Mouse (Mus musculus) midbrain, embryonic 16.5 days (tissue): ENCODE results near the gene Scrn3. TPM values are rescaled to one million over a fixed set of nuclear protein-coding genes. Genes with fewer than 3 reads are reported as not detected.
A peak's percentile ranks its signal among the peaks of the same experiment; 100 is the strongest.

Experiments
- ATAC-seq: fragments of 200-750 bp; cut with Nextera tagmentation; 2 replicates; pipeline ENCODE4 v1.8.0; 2017; ENCODE audit warnings: moderate TSS enrichment
- H3K27ac ChIP-seq: fragments of 300-500 bp; sonication (generic); 2 replicates; pipeline ENCODE4 v1.5.1; 2014; ENCODE audit warnings: mild to moderate bottlenecking, low read length, mixed read lengths
- H3K27me3 ChIP-seq: fragments of 300-500 bp; sonication (generic); 2 replicates; pipeline ENCODE4 v1.6.1; 2014; ENCODE audit warnings: low read depth, low read length, mixed read lengths; ENCODE audit not compliant: control insufficient read depth, insufficient read depth
- H3K36me3 ChIP-seq: fragments of 300-500 bp; sonication (generic); 2 replicates; pipeline ENCODE4 v1.6.1; 2014; ENCODE audit warnings: mild to moderate bottlenecking, low read length, moderate library complexity, mixed read lengths; ENCODE audit not compliant: control insufficient read depth, insufficient read depth
- H3K4me1 ChIP-seq: fragments of 300-500 bp; sonication (generic); 2 replicates; pipeline ENCODE4 v1.6.1; 2014; ENCODE audit warnings: mild to moderate bottlenecking, low read length, mixed read lengths; ENCODE audit not compliant: control insufficient read depth, insufficient read depth
- H3K4me2 ChIP-seq: fragments of 300-500 bp; sonication (generic); 2 replicates; pipeline ENCODE4 v1.6.1; 2014; ENCODE audit warnings: mild to moderate bottlenecking, low read length, mixed read lengths
- H3K4me3 ChIP-seq: fragments of 300-500 bp; sonication (generic); 2 replicates; pipeline ENCODE4 v1.5.1; 2014; ENCODE audit warnings: low read depth, mild to moderate bottlenecking, low read length, moderate library complexity, mixed read lengths
- H3K9ac ChIP-seq: fragments of 300-500 bp; sonication (generic); 2 replicates; pipeline ENCODE4 v1.6.1; 2014; ENCODE audit warnings: low read depth, low read length, mixed read lengths
- H3K9me3 ChIP-seq: fragments of 300-500 bp; sonication (generic); replicated peaks from 2 replicates; pipeline ENCODE4 v1.6.1; 2014; ENCODE audit warnings: mild to moderate bottlenecking, low read length, mixed read lengths; ENCODE audit not compliant: control insufficient read depth, poor library complexity, severe bottlenecking
- WGBS: fragments of 180-500 bp; shearing (Covaris S2); extraction: QIAGEN DNeasy Blood & Tissue Kit; methylation state at CpG from one replicate; pipeline ENCODE4 v1.1.7; 2014; 5-methylcytosine and 5-hydroxymethylcytosine counted together
- polyA plus RNA-seq: library from polyadenylated mRNA; unstranded; fragments of >200 nt; fragmentation: Nextera tagmentation; extraction: Ambion mirVana; gene quantifications from 2 replicates; pipeline ENCODE4 v1.2.1, GENCODE M21; 2015

Scrn3 gene
- 6.7 and 8.1 TPM in 2 replicates for polyA plus RNA-seq

DNA sequence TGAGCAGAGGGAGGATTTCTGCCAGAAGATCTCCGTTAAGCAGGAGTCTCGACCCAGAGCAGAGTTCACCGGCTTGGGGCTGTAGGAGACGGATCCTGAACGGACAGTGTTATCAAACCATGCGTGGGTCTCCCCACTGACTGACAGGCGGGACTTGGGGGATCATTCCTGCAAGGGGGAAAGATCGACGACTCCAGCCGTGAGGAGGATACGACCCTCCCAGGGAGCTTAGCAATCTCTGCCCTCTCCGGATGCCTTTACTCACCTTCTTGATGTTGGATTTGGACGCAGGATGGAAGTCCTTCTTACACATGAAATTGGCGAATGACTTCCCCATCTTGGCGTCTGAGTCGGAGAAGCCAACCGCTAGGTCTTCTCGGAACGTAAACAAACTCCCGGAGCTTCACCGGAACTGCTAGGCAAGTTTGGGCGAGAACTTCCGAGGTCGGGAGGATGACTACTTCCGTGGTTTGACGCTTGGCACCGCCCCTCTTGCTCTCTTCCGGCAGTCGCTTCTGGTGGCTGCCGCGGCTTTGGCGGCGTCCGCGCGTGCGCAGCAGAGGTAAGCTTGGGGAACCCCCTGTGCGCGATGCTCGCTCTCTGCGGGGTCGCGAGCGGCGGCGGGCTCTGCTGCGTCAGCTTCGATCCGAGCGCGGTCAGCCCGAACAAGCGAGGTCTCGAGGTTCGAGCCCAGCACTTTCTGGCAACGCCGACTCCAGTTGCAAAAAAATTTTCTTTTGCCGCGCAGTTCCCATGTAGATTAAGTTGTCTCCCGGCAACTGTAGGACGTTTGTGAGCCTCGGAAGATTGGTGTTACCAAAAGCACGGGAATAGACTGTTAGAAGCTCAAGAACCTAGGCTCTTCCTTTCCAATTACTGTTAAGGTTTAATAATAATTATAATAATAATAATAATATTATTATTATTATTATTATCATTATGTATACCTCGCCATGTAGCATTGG, at the start of gene Scrn3, which contains the start of gene Cir1:
Scrn3 (plus strand) TSS at position 450 of the 965 bp plus-strand sequence.
Cir1 (minus strand) TSS at position 550 of the 965 bp plus-strand sequence.
- Histone ChIP-seq H3K9me3 (no peaks in the 10 kb centered on the region), H3K27me3 (no peaks in the 10 kb centered on the region), H3K4me1 (peaks cover 13% of the 10 kb centered on the region), H3K4me3 (peak within 1 kb of the TSS; percentile 84), H3K4me2 (peak within 1 kb of the TSS; percentile 95), H3K9ac (peak within 1 kb of the TSS; percentile 75), H3K27ac (peak within 1 kb of the TSS; percentile 74), H3K36me3 (peaks cover 10% of the 10 kb centered on the region)
- under 1% methylated on average over 64 of the region's 64 CpGs for WGBS
- ATAC-seq = peak; percentile 97

DNA sequence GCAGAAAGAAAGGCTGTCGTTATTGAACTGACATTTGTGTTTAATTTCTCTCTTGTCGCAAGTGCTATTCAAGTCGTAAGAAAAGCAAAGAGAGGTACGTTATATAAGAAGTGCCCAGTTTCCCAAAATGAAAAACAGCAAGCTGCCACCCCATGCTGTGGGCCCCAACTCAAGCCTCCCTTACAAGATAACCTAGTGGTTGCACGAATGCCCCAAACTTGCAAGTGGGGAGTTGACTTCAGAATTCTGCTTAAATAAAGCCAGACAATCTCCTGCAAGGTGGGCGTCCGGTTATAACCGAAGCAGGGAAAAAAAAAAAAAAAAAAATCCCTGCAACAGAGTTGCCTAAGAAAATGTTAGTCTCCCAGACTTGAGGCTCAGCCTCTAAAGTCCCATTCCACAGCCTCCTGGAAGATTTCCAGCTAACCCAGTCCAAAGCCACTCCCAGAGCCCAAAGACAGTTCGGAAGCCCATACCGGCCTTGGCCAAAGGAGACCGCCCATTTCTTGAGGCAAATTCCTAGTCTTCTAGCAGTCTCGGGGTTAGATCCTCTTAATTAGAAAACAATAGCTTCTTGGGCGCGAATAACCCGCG, 49.1 kb upstream of the Scrn3 start:
- H3K36me3 ChIP-seq = no peaks in the 10 kb centered on the region
- peak overlapping the region; percentile 53 for H3K4me2 ChIP-seq
- peak overlapping the region; percentile 20; the same call in 1 of the 2 replicates for H3K9ac ChIP-seq
- no peak overlapping the region for H3K27ac ChIP-seq
- H3K4me3 ChIP-seq = peak overlapping the region; percentile 27
- peaks cover 47% of the 10 kb centered on the region for H3K27me3 ChIP-seq
- 7% methylated on average over 16 of the region's 16 CpGs for WGBS
- H3K4me1 ChIP-seq = peaks cover 13% of the 10 kb centered on the region
- H3K9me3 ChIP-seq = no peaks in the 10 kb centered on the region
- ATAC-seq = no peak

DNA sequence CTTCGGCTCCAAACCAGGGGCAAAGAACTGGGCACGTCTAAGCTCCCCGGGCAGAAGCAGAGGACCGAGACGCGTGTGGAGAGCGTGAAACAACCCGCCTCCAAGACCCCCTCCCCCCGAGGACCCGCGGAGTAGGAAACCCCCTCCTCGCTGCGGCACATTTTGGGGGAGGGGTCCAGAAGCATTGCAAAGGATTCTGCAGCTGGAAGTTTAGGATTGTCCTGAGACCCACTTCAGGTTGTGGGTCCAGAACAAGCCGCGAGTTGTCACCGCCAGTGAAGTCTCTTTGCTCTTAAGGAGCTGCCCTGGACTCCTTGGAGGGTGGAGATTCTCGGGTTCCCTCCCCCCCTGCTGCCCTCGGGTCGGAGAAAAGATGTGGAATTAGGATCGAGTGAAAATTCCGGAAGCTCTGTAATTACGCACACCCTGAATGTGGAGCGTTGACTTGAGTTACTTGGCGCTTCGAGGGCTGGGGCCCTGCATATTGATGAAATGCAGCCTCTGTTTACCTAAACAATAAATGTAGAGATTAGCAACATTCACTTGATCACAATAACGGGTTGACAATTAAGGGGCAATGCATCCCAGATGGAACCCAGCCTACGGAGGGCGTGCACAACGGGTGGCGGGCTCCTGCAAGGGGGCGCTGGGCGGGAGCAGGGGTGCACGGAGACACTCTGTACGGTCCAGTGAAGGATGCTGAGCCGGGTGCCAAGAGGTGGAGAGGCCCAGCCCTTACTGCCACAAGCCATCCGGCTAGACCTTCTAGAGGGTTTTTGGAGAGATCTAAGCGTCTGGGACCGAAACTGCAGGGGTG, 48.4 kb upstream of the Scrn3 start:
- H3K36me3 ChIP-seq = no peaks in the 10 kb centered on the region
- no peak overlapping the region for H3K27ac ChIP-seq
- H3K27me3 ChIP-seq = peaks cover 50% of the 10 kb centered on the region
- H3K4me1 ChIP-seq = peaks cover 13% of the 10 kb centered on the region
- ATAC-seq = no peak
- peak overlapping the region; percentile 27 for H3K4me3 ChIP-seq
- peak overlapping the region; percentile 53 for H3K4me2 ChIP-seq
- peak overlapping the region; percentile 20; the same call in 1 of the 2 replicates for H3K9ac ChIP-seq
- 2% methylated on average over 38 of the region's 38 CpGs for WGBS
- H3K9me3 ChIP-seq = no peaks in the 10 kb centered on the region

DNA sequence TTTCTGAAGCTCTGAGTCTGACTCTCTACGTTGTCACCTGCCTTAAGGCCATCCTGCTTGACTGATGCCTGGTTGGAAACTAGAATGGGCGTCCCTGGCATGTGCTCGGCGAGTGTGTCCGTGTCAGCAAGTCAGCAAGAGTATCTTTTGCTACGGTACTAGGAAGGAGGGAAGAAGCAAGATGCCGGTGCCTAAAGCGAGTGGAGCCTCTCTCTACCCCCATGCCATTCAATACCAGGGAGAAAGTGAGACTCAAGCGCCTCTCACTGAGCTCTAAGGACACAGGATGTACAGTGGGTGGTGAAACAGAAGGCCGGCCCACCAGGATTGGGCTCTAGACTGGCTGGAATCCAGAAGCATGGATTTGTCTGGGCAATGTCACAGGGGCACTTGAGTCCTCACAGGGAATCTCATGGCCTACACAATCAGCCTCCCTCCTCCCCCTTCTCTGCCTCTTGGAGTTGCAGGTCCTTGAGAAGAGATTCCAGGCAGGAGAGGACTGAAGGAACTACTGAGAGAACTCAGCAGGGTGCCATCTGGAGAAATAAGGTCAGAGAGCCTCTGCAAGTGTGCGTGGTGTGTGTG, 47.7 kb upstream of the Scrn3 start:
- H3K27me3 ChIP-seq = peaks cover 50% of the 10 kb centered on the region
- no peaks in the 10 kb centered on the region for H3K36me3 ChIP-seq
- peak overlapping the region; percentile 53 for H3K4me2 ChIP-seq
- ATAC-seq = no peak
- no peaks in the 10 kb centered on the region for H3K9me3 ChIP-seq
- WGBS = 9% methylated on average over 11 of the region's 11 CpGs
- H3K27ac ChIP-seq = no peak overlapping the region
- no peak overlapping the region; the same call in 1 of the 2 replicates for H3K4me3 ChIP-seq
- H3K9ac ChIP-seq = no peak overlapping the region
- peaks cover 13% of the 10 kb centered on the region for H3K4me1 ChIP-seq

DNA sequence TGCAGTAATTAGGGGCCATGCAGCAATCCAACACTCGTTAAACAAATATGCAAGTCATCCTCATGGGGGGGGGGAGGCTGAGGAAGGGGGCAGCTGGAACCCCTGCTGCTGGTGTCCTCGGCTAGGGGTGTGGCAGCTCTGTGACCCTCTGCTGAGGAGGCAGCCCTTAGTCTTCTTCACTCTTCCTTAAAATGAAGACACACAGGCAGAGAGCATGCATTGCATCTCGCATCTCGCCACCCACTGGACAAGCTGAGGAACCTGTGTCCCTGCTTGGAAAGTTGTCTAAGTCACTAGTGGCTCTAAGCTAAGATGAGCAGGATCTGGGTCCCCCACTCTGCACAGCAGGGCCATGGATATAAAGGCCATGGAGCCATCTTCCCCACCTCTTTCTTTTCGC, 46.4 kb upstream of the Scrn3 start:
- H3K9ac ChIP-seq = no peak overlapping the region
- H3K27me3 ChIP-seq = peaks cover 59% of the 10 kb centered on the region
- ATAC-seq = no peak
- no peaks in the 10 kb centered on the region for H3K9me3 ChIP-seq
- H3K36me3 ChIP-seq = no peaks in the 10 kb centered on the region
- H3K4me1 ChIP-seq = peaks cover 17% of the 10 kb centered on the region
- H3K4me2 ChIP-seq = no peak overlapping the region
- WGBS = 13% methylated on average over 5 of the region's 5 CpGs
- no peak overlapping the region for H3K27ac ChIP-seq
- no peak overlapping the region for H3K4me3 ChIP-seq

DNA sequence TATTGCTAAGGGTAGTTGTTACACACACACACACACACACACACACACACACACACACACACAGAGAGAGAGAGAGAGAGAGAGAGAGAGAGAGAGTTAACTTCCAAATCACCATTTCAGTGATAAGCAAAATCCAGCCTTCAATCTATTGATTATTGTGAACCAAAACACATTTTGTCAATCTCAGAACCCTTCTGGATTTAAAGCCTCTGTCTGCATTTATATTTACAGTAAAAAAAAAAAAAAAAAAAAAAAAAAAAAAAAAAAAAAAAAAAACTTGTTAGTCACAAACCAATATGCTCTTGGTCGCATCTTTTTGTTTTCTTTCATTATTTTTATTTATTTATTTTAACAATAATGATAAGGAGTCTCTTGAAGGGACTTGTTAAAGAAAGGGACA, 45.8 kb upstream of the Scrn3 start:
- no peak overlapping the region for H3K9ac ChIP-seq
- H3K27me3 ChIP-seq = peaks cover 65% of the 10 kb centered on the region
- no peak overlapping the region for H3K27ac ChIP-seq
- H3K4me3 ChIP-seq = no peak overlapping the region
- no peak for ATAC-seq
- whole genome bisulfite sequencing = 63% methylated on average over 1 of the region's 1 CpGs
- no peak overlapping the region for H3K4me2 ChIP-seq
- no peaks in the 10 kb centered on the region for H3K9me3 ChIP-seq
- H3K4me1 ChIP-seq = peaks cover 17% of the 10 kb centered on the region
- no peaks in the 10 kb centered on the region for H3K36me3 ChIP-seq

DNA sequence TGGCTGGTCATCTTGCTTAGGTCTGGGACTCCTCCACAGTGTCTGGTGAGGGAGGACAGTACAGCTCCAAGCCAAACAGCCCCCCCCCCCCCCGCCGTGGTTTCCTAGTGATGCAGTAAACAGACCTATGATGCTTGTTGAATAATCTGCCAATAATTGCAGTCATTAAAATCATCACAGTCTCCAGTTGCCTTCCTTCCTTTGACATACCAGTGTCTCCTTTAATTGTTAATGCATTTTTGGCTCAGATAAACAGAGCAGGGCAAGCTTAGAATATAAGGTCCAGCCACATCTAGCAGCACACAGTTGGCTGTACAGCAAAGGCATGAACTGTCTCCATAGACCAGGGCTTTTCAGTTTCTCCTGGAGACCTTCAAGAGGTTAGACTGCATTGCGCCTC, 45.2 kb upstream of the Scrn3 start:
- peaks cover 61% of the 10 kb centered on the region for H3K27me3 ChIP-seq

DNA sequence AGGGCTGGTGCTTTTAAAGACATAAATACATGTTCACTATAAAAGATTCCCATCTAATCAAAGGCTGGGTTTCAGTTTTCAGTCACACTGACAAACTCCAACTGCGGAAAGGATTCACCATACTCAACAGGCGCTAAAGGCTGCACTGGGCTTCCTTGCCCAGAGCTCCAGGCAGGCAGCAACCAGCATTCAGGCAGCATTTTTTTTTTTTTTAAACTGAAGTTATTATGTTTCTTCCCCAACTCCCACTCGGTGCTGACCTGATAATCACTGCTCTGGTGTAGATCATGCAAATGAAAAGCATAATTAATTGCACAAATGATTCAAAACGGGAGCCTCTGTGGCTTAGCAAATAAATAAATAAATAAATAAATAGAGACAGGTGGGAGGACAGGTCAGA, 44.6 kb upstream of the Scrn3 start:
- no peak overlapping the region for H3K27ac ChIP-seq
- 3% methylated on average over 4 of the region's 4 CpGs for WGBS
- no peaks in the 10 kb centered on the region for H3K36me3 ChIP-seq
- H3K27me3 ChIP-seq = peaks cover 55% of the 10 kb centered on the region
- no peak overlapping the region for H3K9ac ChIP-seq
- H3K4me1 ChIP-seq = peaks cover 19% of the 10 kb centered on the region
- no peak overlapping the region for H3K4me2 ChIP-seq
- no peak overlapping the region for H3K4me3 ChIP-seq
- no peaks in the 10 kb centered on the region for H3K9me3 ChIP-seq
- no peak for ATAC-seq

More for the DNA sequence above, 45.2 kb upstream of the Scrn3 start:
- WGBS = 11% methylated on average over 3 of the region's 3 CpGs
- H3K27ac ChIP-seq = no peak overlapping the region
- no peak for ATAC-seq
- H3K4me3 ChIP-seq = no peak overlapping the region
- no peak overlapping the region for H3K4me2 ChIP-seq
- peaks cover 17% of the 10 kb centered on the region for H3K4me1 ChIP-seq
- H3K9ac ChIP-seq = no peak overlapping the region
- no peaks in the 10 kb centered on the region for H3K36me3 ChIP-seq
- H3K9me3 ChIP-seq = no peaks in the 10 kb centered on the region
